Mouse (Mus musculus) E14TG2a.4 (cell line): ENCODE data around the gene Arhgap6.

Experiments used
- CTCF ChIP-seq: conservative IDR thresholded peaks from 2 replicates; pipeline ENCODE4 v1.5.1; 2014; ENCODE audit warnings: low read length
- NANOG ChIP-seq: IDR thresholded peaks from 2 replicates; pipeline ENCODE4 v1.6.1; 2014; ENCODE audit warnings: borderline replicate concordance, low read length, mixed read lengths
- POU5F1 ChIP-seq: IDR thresholded peaks from 2 replicates; pipeline ENCODE4 v1.6.1; 2014; ENCODE audit warnings: low read length, borderline replicate concordance

- no peak for TF ChIP-seq CTCF
- no peak for TF ChIP-seq NANOG
- TF ChIP-seq POU5F1, result no peak
These were observed 312.5 kb downstream of the Arhgap6 start for GRCm38 (mm10) chrX:169107372-169107771.
